Mouse (Mus musculus) midbrain, embryonic 10.5 days (tissue): ENCODE data around the gene Zbtb18. TPM values are rescaled to one million over a fixed set of nuclear protein-coding genes. Genes with fewer than 3 reads are reported as not detected.

Source experiments
- DNase-seq: peaks from one replicate; pipeline ENCODE4 v3.0.0-alpha.2; 2017; ENCODE audit warnings: low spot score
- H3K27ac ChIP-seq: fragments of 300-500 bp; sonication (generic); replicated peaks from 2 replicates; pipeline ENCODE4 v1.5.1; 2016; ENCODE audit warnings: mild to moderate bottlenecking
- H3K27me3 ChIP-seq: fragments of 300-500 bp; sonication (generic); 2 replicates; pipeline ENCODE4 v1.6.1; 2016; ENCODE audit warnings: low read depth, mild to moderate bottlenecking; ENCODE audit not compliant: poor library complexity, severe bottlenecking
- H3K36me3 ChIP-seq: fragments of 300-500 bp; sonication (generic); 2 replicates; pipeline ENCODE4 v1.6.1; 2016; ENCODE audit warnings: mild to moderate bottlenecking, moderate library complexity
- H3K4me1 ChIP-seq: fragments of 300-500 bp; sonication (generic); 2 replicates; pipeline ENCODE4 v1.6.1; 2016
- H3K4me3 ChIP-seq: fragments of 300-500 bp; sonication (generic); 2 replicates; pipeline ENCODE4 v1.5.1; 2016; ENCODE audit warnings: mild to moderate bottlenecking, moderate library complexity
- H3K9me3 ChIP-seq: fragments of 300-500 bp; sonication (generic); replicated peaks from 2 replicates; pipeline ENCODE4 v1.6.1; 2016; ENCODE audit warnings: mild to moderate bottlenecking
- WGBS: fragments of 180-500 bp; shearing (Covaris S2); methylation state at CpG from one replicate; pipeline ENCODE4 v1.1.7; 2016; 5-methylcytosine and 5-hydroxymethylcytosine counted together
- polyA plus RNA-seq: library from polyadenylated mRNA; unstranded; fragments of >200 nt; fragmentation: Nextera tagmentation; extraction: Ambion mirVana; gene quantifications from 2 replicates; pipeline ENCODE4 v1.2.1, GENCODE M21; 2016

The Zbtb18 gene
- polyA plus RNA-seq, 1 experiment from 2014 or later = 5.1 TPM

- Histone ChIP-seq H3K4me3 (no peak overlapping the region), H3K27me3 (no peaks in the 10 kb centered on the region), H3K4me1 (0 out of 2 replicates have a peak, but pooled peaks cover 2% of the 10 kb centered on the region), H3K9me3 (no peaks in the 10 kb centered on the region), H3K27ac (no peak overlapping the region), H3K36me3 (no peaks in the 10 kb centered on the region)
- WGBS = 91% methylated on average over 5 of the region's 5 CpGs
- no peak for DNase-seq
Observed at GRCm38 (mm10) chr1:177468436-177468835, 26.3 kb downstream of the Zbtb18 start.

GRCm38 (mm10) chr1:177470091-177470490, 27.9 kb downstream of the Zbtb18 start:
- Histone ChIP-seq H3K4me3 (no peak overlapping the region), H3K4me1 (0 out of 2 replicates have a peak, but pooled peaks cover 4% of the 10 kb centered on the region), H3K27me3 (no peaks in the 10 kb centered on the region), H3K27ac (no peak overlapping the region), H3K9me3 (no peaks in the 10 kb centered on the region), H3K36me3 (no peaks in the 10 kb centered on the region)
- DNase-seq = no peak
- WGBS = 83% methylated on average over 4 of the region's 4 CpGs

- Histone ChIP-seq H3K36me3 (no peaks in the 10 kb centered on the region), H3K4me1 (0 out of 2 replicates have a peak, but pooled peaks cover 4% of the 10 kb centered on the region)
- WGBS = 76% methylated on average over 2 of the region's 2 CpGs
Observed at GRCm38 (mm10) chr1:177470951-177471350, 28.8 kb downstream of the Zbtb18 start.

GRCm38 (mm10) chr1:177475542-177476197, 33.5 kb downstream of the Zbtb18 start:
- Histone ChIP-seq H3K27ac (no peak overlapping the region), H3K4me1 (0 out of 2 replicates have a peak, but pooled peaks cover 2% of the 10 kb centered on the region), H3K27me3 (no peaks in the 10 kb centered on the region), H3K36me3 (no peaks in the 10 kb centered on the region), H3K4me3 (no peak overlapping the region), H3K9me3 (no peaks in the 10 kb centered on the region)
- WGBS = 91% methylated on average over 13 of the region's 13 CpGs
- no peak for DNase-seq

More at GRCm38 (mm10) chr1:177470951-177471350, 28.8 kb downstream of the Zbtb18 start:
- Histone ChIP-seq H3K27ac (no peak overlapping the region), H3K9me3 (no peaks in the 10 kb centered on the region), H3K27me3 (no peaks in the 10 kb centered on the region), H3K4me3 (no peak overlapping the region)
- no peak for DNase-seq

- Histone ChIP-seq H3K27ac (no peak overlapping the region), H3K4me3 (no peak overlapping the region), H3K4me1 (0 out of 2 replicates have a peak, but pooled peaks cover 2% of the 10 kb centered on the region), H3K36me3 (no peaks in the 10 kb centered on the region), H3K27me3 (no peaks in the 10 kb centered on the region), H3K9me3 (no peaks in the 10 kb centered on the region)
- WGBS = 78% methylated on average over 2 of the region's 2 CpGs
- no peak for DNase-seq
Observed at GRCm38 (mm10) chr1:177478578-177478977, 36.4 kb downstream of the Zbtb18 start.

- no peaks in the 10 kb centered on the region for H3K36me3 ChIP-seq
- no peak overlapping the region for H3K27ac ChIP-seq
- H3K9me3 ChIP-seq = no peaks in the 10 kb centered on the region
- H3K4me3 ChIP-seq = no peak overlapping the region
- H3K4me1 ChIP-seq = peaks cover 3% of the 10 kb centered on the region
- WGBS = 77% methylated on average over 10 of the region's 10 CpGs
- H3K27me3 ChIP-seq = no peaks in the 10 kb centered on the region
- DNase-seq = no peak
Observed at GRCm38 (mm10) chr1:177479356-177480004, 37.3 kb downstream of the Zbtb18 start.

- no peak overlapping the region for H3K27ac ChIP-seq
- 92% methylated on average over 2 of the region's 2 CpGs for WGBS
- no peak for DNase-seq
- no peaks in the 10 kb centered on the region for H3K9me3 ChIP-seq
- no peaks in the 10 kb centered on the region for H3K27me3 ChIP-seq
- no peaks in the 10 kb centered on the region for H3K36me3 ChIP-seq
- peaks cover 14% of the 10 kb centered on the region for H3K4me1 ChIP-seq
- H3K4me3 ChIP-seq = no peak overlapping the region
Observed at GRCm38 (mm10) chr1:177483612-177484011, 41.5 kb downstream of the Zbtb18 start.

GRCm38 (mm10) chr1:177484280-177484679, 42.1 kb downstream of the Zbtb18 start:
- no peak for DNase-seq
- no peaks in the 10 kb centered on the region for H3K27me3 ChIP-seq
- H3K36me3 ChIP-seq = no peaks in the 10 kb centered on the region
- H3K4me1 ChIP-seq = peaks cover 14% of the 10 kb centered on the region
- H3K9me3 ChIP-seq = no peaks in the 10 kb centered on the region
- no peak overlapping the region for H3K4me3 ChIP-seq
- 80% methylated on average over 7 of the region's 7 CpGs for WGBS
- H3K27ac ChIP-seq = no peak overlapping the region

- no peaks in the 10 kb centered on the region for H3K36me3 ChIP-seq
Observed at GRCm38 (mm10) chr1:177484680-177485079, 42.5 kb downstream of the Zbtb18 start.

GRCm38 (mm10) chr1:177489844-177490243, 47.7 kb downstream of the Zbtb18 start:
- 82% methylated on average over 7 of the region's 7 CpGs for WGBS
- peaks cover 30% of the 10 kb centered on the region for H3K4me1 ChIP-seq
- no peak for DNase-seq
- no peaks in the 10 kb centered on the region for H3K36me3 ChIP-seq
- H3K27me3 ChIP-seq = no peaks in the 10 kb centered on the region
- H3K4me3 ChIP-seq = no peak overlapping the region
- no peaks in the 10 kb centered on the region for H3K9me3 ChIP-seq
- no peak overlapping the region for H3K27ac ChIP-seq

More at GRCm38 (mm10) chr1:177484680-177485079, 42.5 kb downstream of the Zbtb18 start:
- Histone ChIP-seq H3K9me3 (no peaks in the 10 kb centered on the region), H3K27me3 (no peaks in the 10 kb centered on the region), H3K27ac (peak overlapping the region; percentile 30; the same call in 1 of the 2 replicates), H3K4me1 (peaks cover 14% of the 10 kb centered on the region), H3K4me3 (no peak overlapping the region)
- WGBS = 64% methylated on average over 7 of the region's 7 CpGs
- no peak for DNase-seq

- Histone ChIP-seq H3K36me3 (no peaks in the 10 kb centered on the region), H3K4me3 (no peak overlapping the region), H3K27ac (0 out of 2 replicates have a peak overlapping the region, but pooled peaks have one; percentile 34), H3K27me3 (no peaks in the 10 kb centered on the region), H3K9me3 (no peaks in the 10 kb centered on the region), H3K4me1 (peaks cover 31% of the 10 kb centered on the region)
- 47% methylated on average over 4 of the region's 4 CpGs for WGBS
- peak; percentile 29 for DNase-seq
Observed at GRCm38 (mm10) chr1:177490808-177491207, 48.7 kb downstream of the Zbtb18 start.

- Histone ChIP-seq H3K4me1 (peaks cover 31% of the 10 kb centered on the region), H3K9me3 (no peaks in the 10 kb centered on the region), H3K36me3 (no peaks in the 10 kb centered on the region), H3K4me3 (no peak overlapping the region), H3K27me3 (no peaks in the 10 kb centered on the region), H3K27ac (0 out of 2 replicates have a peak overlapping the region, but pooled peaks have one; percentile 34)
- DNase-seq = no peak
- WGBS = 80% methylated on average over 8 of the region's 8 CpGs
Observed at GRCm38 (mm10) chr1:177491280-177491679, 49.1 kb downstream of the Zbtb18 start.

- Histone ChIP-seq H3K9me3 (no peaks in the 10 kb centered on the region), H3K27me3 (no peaks in the 10 kb centered on the region), H3K4me3 (no peak overlapping the region), H3K4me1 (peaks cover 32% of the 10 kb centered on the region), H3K27ac (no peak overlapping the region), H3K36me3 (no peaks in the 10 kb centered on the region)
- WGBS = 92% methylated on average over 8 of the region's 8 CpGs
- no peak for DNase-seq
Observed at GRCm38 (mm10) chr1:177494306-177494705, 52.2 kb downstream of the Zbtb18 start.
